Mouse (Mus musculus): ENCODE measurements around the gene Hsp90ab1.

The Hsp90ab1 gene

DNA sequence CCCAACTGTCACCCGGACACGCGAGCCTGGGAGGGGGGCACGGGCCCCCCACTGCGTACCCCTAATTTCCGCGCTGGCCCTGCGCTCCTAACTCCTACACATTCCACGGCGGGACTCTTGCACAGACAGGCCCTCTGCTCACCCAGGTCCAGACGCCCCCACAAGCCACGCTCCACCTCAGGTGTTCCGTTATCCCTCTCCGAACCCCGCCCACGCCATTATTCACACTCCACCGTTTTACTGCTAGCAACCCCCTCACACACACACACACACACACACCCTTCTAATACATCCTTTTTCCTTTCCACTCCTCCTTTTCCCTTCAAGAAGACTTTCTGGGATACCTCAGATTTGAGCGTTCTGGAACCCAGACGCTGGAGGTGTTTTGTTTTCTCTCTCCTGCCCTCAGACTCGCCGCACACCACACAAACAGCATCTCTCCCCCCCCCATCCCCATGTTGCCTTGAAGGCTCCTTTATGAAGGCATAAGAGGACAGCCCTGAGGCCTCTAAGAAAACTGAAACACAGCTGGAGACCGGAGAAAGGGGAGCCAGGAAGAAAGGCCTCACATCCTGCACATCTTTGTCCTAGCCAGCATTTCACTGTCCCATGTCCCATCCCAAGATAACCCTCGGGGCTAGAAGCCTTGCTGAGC, 22.8 kb upstream of the Hsp90ab1 start:
- DNase-seq: no peak

DNA sequence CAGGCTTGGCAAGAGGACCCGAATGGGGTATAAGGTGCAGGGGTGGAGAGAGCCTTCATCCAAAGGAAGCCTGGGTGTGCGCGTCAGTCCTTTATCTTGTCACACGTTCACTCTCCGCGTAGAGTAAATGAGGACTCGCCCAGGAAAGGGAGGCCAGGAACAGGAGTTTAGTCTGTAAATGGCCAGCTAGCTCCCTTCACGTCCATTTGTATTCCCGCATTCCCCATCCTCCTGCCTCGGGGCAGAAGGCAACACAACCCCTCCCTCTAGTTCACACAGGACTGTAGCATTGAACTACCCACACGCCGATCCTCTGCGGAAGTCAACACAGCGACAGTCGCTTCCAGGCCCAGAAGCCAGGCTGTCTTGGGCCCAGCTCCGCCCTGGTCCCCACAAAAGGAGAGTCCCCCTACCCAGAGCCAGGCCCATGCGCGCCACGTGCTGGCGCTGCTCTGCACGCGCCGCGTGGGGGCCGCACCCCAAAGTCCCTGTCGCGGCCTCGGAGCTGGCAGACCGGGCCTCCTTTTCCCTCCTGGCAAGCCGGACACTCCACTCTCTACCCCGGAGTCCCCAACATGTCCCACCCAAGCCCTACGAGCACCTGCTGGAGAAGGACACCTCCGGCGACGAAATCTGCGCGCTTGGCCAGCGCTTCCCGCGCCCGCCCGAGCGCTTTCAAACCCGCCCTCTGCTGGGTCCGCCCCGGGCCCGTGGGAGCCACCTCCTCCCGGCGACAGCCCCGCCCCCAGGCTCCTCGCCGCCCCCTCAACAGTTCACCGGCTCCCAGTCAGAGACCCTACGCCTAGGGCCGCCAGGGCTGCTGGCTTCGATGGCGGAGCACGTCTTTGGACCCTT, 22.0 kb upstream of the Hsp90ab1 start:
- no peak for DNase-seq

DNA sequence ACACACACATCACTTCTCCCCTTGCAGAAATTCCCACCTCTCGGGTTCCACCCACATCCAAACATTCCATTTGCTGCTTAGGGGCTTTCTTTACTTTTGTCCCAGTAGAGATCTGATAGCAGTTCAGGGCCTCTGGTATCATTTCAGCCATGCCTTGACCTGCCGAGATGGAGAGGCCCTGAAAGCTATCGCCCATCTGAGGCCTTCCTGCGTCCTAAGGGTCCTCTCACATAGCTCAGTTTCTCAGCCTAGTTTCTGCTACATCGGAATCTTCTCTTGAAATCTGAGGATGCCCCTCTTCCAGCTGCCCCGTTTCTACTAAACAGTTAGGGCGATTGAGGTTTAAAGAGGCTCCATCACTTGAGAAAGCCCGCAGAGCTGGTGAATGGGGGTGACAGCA, 21.1 kb upstream of the Hsp90ab1 start:
- DNase-seq: no peak

DNA sequence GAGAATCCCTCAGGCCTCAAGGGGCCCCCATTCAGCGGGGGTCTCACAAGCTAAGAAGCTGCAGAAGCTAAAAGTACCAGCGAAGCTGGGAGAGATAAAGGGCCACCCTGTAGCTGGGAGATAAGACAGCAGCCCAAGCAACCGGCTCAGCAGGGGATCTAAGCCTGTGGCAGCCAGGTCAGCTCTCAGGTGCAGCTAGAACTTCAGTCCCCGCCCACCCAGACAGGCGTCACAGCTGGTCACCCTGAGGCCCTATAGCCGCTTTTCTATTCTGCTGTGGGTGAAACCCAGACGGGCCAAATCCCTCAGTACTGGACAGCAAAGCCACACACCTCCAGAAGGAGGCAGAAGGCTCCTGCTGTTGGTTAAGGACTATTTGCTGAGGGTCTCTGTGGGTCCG, 20.4 kb upstream of the Hsp90ab1 start:
- DNase-seq: no peak

DNA sequence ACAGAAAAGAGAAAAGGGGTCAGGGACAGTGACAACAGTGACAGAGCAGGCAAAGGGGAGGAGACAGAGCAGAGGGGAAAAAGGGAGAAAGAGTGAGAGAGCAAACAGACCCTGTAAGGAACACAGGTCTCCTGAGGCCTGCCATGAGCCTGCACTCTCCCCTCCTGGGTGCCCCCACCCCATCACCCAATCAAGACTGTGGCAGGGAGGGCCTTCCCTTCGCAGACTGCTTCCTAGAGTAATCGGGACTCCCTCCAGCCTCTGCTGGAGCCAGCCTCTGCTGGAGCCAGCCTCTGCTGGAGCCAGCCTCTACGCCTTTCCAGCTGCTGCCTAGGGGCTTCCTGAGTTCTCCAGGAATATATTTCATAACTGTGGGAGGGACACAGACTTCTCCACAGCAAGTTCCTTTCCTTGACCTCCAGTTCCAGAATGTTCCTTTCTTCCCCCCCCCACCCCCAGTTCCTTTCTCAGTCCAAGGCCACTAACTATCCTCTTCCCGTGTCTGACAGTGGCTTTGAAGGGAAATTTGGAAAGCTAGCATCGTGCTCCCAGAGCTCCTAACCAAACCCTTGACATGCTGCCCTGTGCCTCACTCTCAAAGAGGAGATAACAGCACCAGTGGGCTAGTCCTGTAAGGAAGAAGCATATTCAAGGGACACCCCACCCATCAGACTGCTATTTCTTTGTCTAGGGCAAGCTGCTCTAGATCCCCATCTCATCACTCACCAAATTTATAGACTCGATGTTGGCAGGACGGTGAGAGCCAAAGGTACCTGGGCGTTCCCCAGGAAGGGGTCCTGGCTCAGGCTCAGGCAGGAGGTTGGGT, 19.7 kb upstream of the Hsp90ab1 start:
- no peak for DNase-seq

DNA sequence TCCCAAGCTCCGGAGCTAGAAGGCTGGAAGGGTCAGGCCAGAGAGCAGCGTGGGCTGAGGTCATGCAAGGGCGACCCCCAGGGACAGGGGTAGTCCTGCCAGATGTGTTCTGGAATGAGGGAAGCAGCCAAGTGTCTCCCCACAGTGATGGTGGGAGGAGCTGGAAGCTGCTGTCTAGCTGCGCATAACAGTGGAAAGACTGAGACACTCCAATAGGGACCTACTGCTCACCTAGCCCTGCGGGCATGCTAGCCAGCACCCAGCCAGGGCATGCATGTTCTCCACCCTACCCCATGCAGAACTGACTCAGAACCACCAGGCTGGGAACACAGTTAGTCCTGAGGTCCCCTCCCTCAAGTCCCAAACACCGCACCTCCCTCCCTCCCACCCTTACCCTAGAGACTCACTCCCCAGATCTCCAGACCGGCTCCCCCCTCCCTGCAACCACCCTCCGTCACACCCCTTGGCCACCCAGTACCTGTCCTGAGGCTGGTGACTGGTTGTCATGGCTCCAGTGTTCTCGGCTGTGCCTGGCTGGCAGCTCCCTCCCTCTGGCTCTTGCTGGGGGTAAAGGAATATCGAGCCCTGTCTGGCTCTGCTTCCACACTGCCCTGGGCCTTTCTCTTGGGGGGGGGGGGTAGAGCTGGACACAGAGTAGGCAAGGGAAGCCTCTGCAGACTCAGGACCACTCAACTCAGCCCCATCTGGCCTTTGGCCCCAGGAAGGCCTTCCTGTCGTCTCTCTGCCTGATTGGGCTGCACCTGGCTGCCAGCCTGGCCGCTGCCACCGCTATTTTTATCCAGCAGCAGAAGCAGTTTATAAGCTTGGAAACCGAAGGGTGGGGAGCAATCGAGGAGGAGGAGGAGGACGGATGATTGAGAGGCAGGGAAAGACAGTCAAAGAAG, 18.9 kb upstream of the Hsp90ab1 start:
- DNase-seq: no peak

DNA sequence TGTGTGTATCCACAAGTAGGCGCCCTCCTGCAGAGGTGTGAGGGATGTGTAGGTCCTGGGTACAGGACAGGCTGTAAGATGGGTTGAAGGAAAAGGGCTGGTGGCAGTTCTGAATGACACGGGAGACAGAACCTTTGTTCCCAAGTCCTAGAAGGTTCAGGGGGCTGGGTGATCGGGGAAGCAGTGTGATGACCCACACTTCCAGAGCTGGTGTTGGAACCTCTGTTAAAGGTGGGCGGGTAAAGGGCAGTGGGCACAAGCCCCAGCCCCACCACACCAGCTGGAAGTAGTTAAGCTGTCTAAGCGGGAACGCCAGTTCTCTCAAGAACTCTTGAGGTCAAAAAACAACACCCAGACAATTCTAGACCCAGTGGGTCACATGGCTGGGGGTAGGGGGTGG, 17.3 kb upstream of the Hsp90ab1 start:
- no peak for DNase-seq

DNA sequence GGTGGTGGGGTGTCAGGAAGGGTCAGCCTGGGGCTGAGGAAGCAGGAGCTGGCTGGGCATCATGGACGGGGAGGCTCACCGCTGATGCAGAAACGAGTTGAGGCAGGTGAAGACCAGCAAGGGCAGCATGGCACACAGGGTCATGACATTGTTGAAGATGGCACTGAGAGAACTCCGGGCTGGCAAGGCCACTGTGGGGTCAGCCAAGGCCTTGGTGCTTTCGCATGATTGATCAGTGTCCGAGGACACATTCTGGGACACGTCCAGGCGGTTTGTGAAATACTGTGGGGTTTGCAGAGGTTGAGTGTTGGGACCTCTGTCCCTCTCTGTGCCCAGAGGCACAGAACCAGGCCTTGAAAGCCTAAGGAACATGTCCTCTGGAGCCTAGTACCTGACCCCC, 16.8 kb upstream of the Hsp90ab1 start:
- no peak for DNase-seq

DNA sequence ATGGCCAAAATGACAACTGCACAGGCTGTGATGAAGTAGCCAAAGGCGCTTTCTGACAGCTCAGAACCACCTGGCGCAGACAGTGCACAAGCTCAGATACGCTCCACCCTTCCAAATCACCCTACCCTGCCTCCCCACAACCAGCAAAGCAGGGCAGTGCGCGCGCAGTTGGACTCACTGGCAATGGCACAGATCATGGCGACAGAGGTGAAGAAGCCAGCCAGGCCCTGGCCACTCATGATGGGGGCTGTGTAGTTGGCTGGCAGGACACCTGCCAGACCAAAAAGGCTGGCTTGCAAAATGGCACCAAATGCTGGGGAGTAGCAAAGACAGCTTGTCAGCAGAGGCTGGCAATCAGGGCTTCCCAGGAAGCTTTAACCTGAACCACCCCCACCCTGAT, 16.2 kb upstream of the Hsp90ab1 start:
- DNase-seq: no peak

DNA sequence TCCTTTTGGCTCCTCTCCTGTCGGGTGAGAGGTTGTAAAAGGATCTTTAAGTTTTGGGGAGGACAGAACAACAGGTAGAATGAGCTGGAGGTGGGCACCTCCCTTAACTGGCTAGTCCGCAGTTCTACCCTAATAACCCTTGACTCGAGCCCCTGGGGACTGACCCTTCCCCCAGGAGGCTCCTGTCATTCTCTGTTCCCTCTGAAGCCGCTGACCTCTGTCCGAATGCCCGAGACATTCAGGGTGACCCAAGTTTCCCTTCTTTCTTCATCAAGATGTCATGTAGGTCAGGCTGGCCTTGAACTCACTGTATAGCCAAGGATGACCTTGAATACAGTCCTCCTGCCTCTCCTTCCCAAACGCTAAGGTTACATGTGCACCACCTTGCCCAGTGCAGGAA, 15.3 kb upstream of the Hsp90ab1 start:
- DNase-seq: no peak

DNA sequence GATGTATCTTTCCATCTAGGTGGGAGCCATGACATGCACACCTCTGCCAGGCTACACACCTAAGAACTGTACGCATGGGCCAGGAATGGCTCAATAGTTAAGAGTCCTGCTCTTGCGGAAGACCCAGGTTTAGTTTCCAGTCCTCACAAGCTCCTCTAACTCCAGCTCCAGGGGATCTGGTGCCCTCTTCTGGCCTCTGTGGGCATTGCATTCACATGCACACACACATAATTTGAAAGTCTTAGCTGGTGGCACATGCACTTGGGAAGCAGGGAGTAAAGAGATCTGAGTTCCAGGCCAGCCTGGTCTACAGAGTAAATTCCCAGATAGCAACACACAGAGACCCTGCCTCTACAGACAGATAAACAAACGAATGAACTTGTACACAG, 13.4 kb upstream of the Hsp90ab1 start:
- DNase-seq: no peak

DNA sequence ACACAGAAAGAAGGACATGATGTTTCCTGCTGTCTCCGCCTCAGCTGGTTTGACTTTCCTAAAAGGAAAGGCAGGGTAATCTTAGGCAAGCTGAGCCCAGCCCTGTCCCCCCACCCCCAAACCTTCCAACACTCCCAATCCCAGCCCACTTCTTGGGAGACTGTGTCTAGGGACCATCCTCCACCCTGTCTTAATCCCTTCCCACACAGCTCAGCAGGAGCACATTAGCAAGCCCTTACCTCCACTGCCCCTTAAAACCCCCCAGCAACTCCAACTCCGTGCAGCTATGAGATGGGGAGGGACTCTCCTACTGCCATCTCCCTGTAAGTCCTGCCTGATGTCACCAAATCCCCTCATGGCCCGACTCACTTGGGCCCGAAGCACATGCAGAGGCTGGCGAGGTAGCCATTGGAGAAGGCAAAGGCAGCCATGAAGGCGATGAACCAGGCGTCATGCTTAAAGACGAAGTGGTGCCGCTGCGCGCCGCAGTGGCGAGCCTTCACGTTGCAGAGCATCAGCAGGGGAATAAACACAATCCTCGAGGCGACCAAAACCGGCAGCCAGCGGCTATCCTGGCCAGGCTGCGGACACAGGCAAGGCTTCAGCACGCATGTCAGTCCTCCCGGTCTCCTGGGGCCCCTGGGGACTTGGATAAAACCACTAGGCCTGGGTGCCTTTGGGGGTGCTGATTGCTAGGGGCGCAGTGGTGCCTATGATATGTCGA, 12.8 kb upstream of the Hsp90ab1 start:
- DNase-seq: no peak

DNA sequence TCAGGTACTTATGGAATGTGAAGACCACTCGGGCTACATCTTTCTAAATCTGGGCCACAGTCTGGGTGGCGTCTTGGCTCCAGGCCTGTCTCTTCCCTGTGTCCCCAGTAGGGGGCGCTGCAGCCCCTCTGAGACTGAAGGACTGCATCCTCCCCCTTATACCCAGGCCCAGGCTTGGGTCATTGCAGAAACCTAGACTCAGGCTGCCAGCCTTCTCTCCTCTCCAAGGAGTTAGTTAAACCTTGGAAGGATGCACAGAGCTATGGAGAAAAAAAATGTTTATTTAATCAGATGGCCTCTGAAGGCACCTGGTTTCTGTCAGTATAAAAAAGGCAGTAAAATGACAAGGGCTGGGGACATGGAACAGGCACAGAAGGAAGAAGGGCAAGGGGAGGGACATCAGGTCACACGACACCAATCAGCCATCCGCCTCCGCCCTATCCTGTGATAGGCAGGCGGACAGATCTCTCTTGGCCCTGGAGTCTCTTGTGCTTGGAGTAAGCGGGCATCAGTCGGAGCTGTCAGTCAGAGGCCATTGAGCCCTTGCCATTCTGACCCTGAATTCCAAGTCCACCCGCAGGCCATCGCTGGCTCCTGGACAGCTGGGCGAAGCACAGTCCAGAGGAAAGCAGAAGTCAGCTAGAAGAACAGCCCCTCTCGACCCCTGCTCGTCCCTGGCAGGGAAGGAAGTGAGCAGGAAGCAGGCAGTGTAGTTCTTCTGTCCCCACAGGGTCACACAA, 12.0 kb upstream of the Hsp90ab1 start:
- peak; percentile 70 for DNase-seq

DNA sequence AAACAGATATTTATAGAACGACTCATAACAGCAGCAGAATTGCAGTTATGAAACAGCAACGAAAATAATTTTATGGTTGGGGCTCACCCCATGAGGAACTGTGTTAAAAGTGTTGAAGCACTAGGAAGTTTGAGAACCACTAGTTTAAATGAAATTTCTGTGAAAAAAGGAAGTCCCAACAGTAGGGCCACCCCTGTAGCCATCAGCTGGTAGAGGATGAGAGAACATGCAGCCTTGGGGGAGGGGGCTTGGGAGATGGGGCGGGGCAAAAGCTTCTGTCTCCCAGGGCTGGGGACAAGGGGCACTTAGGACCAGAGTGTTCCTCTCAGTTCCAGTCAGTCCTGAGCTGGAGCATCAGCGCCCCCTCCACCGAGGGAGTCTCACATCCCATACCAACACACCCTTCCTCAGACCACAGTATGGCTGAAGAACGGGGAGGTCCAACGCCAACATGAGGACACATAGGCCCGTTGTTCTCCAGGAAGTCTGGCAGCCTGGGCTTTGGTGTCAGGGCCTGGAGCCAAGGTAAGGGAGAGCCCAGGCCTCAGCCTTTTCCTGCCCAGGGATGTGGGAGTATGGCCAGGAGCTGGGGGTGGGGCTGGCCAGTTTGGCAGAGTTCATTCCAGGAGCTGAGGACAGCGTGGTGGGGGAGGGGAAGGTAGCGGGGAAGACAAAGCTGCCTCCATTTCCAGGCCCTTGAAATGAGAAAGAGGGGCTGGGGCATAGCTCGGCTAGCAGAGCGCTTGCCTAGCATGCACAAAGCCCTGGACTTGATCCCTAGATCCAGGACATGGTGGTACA, 11.2 kb upstream of the Hsp90ab1 start:
- peak; percentile 77 for DNase-seq

DNA sequence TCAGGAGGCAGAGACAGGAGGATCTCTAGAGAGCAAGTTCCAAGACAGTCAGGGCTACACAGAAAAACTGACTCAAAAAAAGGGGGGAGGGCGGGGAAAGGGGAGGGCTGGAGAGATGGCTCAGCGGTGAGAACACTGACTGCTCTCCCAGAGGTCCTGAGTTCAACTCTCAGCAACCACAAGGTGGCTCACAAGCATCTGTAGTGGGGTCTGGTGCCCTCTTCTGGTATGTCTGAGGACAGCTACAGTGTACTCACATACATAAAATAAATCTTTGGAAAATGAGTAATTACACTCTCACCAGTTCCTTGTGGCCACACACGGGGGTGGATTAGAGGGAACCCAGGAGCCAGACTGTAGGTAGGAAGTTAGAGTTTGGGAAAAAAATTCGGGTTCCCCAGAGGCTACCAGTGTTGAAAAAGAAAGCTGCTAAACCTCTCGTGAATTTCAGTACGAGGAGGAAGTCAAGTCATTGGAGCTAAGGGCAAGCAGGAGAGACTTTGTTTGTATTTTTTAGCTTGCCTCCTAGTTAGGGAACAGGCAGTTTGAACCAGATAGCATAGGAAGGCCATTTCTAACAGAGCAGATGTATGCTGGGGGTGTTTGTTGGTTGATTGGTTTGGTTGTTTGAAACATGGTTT, 9.8 kb upstream of the Hsp90ab1 start:
- DNase-seq: no peak

DNA sequence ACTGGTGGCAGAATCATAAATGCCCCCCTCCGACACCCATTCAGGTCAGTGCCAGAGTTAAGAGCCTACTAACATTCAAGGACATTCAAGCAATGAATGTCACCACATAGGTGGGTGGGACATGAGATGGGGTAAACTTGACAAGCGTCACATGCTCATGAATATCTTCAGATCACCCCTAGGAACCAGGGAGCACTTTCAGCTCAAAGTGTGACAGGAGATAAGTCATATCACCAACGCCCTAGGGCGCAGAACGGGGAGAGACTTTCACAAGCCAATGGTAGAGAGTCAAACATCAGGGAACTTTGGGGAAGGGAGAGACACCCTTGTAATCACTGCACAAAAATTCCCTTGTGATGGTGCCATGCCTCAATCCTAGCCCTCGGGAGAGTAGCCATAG, 9.1 kb upstream of the Hsp90ab1 start:
- DNase-seq: no peak

DNA sequence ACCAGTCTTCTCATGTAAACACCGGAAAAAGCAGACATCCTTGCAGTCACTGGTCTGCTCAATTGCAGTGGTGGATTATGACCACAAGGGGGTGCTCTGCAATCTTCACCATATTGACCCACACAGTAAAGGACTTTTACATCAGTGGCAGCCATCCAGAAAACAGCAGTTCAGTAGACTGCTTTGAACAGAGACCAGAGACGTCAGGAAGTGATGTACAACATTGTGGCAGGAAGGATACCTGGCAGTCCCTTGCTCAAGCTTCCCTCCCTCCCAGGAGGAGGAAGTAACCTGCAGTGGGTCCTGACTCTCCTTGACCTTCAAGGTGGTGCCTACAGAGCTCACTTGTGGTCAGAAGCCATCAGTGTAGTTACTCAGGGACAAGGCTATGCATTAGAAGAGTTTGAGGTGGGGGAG, 8.5 kb upstream of the Hsp90ab1 start:
- peak; percentile 62 for DNase-seq

DNA sequence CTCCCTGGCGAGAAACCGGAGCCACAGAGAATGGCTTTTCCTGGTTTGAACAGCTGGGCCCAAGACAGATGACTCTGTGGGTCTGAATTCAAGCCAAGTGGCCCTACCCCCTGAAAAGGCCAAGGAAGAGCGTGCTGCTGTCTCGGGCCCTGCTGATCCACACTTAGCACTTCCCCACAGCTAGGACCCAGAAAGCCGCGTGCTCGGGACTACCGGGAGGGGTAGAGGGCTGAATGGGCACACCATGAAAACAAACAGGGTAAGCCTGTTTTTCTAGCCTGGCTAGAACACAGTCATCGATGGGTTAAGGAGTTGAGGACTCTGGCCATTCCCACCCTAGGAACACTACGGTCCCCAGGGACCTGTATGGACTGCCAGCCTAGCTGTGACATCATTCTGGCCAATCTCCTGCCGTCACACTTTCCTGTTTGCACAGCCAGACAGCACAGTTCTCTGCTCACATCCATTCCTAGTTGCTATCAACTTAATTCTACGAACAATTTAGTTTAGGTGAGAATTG, 7.9 kb upstream of the Hsp90ab1 start:
- no peak for DNase-seq

DNA sequence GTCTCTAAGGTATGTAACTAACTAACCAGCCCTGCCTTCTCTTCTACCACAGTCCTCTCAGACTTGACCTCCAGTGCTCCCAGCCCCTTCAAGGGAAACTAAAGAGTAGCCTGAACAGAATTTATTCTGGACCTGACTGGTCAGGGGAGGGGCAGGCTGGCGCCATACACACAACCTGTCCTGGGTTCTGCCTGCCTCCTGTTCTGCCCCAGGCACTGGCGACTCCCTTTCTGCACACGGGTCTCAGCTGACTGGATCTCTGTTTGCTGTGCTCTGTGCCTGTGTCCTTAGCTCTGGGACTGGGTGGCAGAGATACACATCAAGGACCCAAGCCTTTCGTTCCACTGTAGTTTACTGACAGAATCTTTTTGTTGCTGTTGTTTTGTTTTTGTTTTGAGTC, 6.5 kb upstream of the Hsp90ab1 start:
- DNase-seq: no peak

DNA sequence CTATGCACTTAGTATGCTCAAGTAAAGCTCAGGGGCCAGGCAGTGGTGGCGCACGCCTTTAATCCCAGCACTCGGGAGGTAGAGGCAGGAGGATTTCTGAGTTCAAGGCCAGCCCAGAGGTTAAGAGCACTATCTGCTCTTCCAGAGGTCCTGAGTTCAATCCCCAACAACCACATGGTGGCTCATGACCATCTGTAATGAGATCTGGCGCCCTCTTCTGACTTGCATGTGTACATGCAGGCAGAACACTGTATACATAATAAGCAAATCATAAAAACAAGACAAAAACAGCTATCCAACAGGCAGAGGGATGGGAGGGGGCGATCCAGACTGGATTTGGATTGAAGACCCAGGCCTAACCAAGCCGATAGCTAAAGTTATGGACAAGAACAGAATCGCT, 5.8 kb upstream of the Hsp90ab1 start:
- no peak for DNase-seq

Data from layer of hippocampus, adult 9-11 months (tissue).